Mouse (Mus musculus): ENCODE measurements around the gene Retsat. TPM values are rescaled to one million over a fixed set of nuclear protein-coding genes. Genes with fewer than 3 reads are reported as not detected.
A peak's percentile ranks its signal among the peaks of the same experiment; 100 is the strongest.

Gene Retsat
- 20.0 and 24.3 TPM in 2 replicates for total RNA-seq (2014; fragmentation: Nextera tagmentation)
- 11.2 and 15.6 TPM in 2 replicates for total RNA-seq (2017)

DNA sequence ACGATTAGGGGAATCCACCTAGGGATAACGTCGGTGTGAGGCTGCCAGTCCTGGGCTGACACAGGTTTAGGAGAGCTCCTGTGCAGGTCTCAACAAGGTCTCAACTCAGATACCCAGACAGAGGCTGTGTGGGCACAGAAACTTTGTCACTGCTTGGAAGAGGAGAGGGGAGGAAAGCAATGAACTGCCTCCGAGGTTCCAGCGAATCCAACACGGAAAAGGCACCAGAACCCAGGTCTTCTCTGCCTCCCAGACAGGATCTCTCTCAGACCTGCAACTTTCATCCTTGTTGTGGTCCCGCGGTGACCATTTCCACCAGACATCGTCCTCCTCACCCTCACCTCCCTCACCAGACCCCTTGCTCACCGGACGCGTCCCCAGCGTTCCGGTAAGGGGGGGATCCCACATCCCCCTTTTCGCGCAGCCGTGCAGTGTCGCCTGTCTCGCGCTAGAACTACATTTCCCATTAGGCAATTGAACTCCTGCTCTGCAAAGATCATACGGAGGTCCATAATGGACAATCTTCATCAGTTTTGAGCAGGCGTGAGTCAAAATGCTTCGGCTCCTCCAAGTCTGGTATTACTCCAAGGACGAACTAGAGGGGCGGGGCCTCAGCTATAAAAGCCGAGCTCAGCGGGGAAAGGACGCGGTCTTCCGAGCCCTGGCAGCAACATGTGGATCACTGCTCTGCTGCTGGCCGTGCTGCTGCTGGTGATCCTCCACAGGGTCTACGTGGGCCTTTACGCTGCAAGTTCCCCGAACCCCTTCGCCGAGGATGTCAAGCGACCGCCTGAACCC lies at the start of gene Retsat, which contains the start of gene Elmod3:
Retsat (plus strand) TSS at position 520 of the 798 bp plus-strand sequence.
Elmod3 (minus strand) TSS at position 458 of the 798 bp plus-strand sequence.
- peak; percentile 81 for ATAC-seq (replicated peaks; ENCODE audit: low FRiP score, low TSS enrichment, poor library complexity, severe bottlenecking)

DNA sequence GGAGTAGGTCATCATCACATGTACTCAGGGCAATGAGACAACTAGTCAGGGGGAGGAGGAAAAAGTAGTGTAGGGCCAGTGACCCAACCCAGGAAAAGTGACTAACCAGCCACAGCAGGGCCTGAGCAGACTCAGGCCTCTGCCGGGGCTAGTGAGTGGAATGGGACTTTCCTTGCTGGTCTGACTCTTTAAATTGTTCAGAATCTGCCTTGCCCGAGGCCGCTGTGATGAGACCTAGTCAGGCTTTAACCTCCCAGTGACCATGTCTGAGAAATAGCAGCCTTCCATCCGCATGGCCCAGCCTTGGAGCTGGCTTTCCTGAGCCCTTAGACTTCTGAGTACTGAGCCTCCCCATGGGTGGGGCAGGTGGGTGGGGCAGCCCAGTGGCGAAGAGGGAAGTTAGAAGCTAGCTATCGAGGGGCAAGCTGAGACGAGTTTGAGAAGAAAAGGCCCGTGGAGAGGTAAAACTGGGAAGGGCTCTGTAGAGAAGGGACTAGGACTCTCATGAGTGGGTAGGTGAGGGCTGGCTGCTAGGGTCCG lies 49.2 kb upstream of the Retsat start:
- peak; percentile 43 for ATAC-seq (replicated peaks; ENCODE audit: low FRiP score, low TSS enrichment, poor library complexity, severe bottlenecking)

DNA sequence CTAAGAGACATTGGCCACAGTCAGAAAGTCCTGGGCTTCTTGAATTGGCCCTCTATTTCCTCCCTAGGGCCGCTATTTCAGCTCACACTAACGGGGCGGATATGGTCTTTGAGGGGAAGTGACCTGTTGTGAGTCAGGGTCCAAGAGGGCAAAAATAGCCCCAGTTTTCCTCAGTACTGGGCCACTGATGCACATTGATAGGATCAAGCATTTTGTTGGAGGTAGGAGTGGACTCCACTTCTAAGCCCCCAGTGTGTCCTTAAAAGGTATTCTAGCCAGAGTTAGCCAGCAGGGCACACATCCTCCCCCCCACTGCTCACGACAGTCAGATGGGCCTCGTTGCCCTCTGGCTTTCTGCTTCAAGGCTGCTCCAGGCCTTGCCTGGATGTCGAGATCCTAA lies 48.2 kb upstream of the Retsat start:
- no peak for ATAC-seq (replicated peaks; ENCODE audit: low FRiP score, low TSS enrichment, poor library complexity, severe bottlenecking)

DNA sequence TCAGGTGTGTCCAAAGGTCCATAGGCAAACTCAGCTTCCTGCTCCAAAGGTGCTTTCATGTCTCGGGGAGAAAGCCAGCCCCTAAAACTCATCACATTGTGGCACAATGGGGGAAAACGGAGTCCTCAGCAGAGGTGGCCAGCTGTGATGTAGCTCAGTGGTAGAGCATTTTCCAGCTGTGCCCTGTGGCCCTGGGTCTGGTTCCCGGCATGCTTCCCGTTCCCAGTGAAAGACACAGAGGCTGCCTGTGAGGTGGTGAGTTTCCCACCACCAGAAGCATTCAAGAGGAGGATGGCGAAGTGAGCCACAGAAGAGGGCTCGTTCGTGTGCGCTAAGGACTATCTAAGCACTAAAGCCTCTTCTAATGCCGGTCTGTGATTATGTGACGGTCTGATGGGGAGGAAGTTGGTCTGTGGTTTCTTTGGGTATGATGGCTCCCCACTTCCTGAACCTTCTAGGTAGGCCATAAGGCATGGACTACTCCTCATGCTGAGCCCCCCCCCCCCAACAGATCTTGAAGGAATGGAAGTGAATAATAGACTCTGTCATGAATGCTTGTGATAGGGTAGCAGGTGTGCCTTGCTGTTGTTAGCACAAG lies 47.7 kb upstream of the Retsat start:
- no peak for ATAC-seq (replicated peaks; ENCODE audit: low FRiP score, low TSS enrichment, poor library complexity, severe bottlenecking)

DNA sequence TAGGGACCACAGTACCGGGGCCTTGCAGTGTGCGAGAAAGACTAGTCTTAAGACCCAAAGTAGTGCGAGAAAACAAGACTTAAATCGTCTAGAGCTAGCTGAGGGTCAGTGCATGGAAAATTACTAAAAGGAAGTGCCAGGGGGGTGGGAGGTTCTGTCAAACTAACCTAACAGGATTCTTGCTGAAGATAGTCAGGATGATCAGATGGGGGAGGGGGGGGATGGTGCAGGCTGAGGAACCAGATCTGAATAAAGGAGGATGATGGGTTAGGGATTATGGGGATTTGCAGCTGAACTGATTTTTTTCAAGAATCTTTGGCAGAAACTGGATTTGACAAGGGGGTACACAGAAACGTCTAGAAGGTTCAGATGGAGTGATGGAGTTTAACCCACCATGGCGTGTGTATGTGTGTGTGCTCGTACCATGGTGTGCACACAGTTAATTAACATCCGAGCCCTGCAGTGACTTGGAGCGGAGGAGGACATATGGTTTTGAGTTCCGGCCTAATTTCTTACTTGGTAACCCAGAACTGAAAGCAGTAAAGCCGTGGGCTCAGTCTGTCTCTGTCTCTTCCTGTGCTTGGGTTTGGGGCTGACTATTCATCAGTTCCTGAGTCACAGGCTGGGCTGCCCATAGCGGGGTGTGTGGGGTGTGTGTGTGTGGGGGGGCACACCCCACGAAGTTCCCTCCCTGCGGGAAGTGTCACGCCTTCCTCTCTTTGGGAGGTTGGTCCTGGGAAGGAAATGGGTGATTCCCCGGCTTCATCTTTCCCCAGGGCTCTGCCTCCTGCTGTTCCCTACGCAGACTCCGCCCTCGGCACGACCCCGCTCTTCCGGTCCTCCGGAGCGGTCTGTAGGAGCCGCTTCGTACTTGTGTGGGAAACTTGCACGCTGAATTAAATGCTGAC lies 45.9 kb upstream of the Retsat start:
- ATAC-seq (replicated peaks; ENCODE audit: low FRiP score, low TSS enrichment, poor library complexity, severe bottlenecking) = peak; percentile 76

DNA sequence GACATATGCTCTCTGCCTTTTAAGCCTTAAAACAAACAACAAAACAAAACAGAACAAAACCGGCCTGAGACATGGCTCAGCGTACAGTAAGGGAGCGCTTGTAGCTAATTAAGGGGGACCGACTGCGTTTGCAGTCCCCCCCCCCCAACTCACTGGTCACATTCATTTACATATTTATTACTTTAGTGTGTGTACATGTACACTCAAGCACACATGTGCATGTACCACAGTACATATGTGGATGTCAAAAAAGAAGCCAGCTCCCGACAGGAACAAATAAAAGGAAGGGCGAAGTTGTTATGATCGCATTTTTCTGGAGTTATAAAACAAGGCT lies 45.2 kb upstream of the Retsat start:
- no peak for ATAC-seq (replicated peaks; ENCODE audit: low FRiP score, low TSS enrichment, poor library complexity, severe bottlenecking)

DNA sequence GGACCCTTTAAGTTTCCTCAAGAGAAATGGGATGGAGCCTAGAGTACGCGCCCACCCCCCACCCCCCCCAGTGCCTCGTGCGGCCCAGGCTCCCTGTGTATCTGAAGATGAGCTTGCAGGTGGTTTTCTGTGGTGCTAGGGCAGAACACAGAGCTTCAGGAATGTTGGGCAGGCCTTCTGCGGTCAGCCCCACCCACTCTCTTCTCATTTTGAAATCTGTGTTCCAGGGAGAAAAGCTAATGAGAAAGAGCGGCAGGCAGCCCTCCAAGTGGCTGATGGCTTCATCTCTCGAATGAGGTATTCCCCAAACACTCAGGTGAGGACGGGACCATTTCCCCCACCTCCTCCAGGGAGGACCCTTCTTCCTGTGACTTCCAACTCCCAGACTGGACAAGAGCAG lies 37.5 kb upstream of the Retsat start:
- ATAC-seq (replicated peaks; ENCODE audit: low FRiP score, low TSS enrichment, poor library complexity, severe bottlenecking) = no peak

DNA sequence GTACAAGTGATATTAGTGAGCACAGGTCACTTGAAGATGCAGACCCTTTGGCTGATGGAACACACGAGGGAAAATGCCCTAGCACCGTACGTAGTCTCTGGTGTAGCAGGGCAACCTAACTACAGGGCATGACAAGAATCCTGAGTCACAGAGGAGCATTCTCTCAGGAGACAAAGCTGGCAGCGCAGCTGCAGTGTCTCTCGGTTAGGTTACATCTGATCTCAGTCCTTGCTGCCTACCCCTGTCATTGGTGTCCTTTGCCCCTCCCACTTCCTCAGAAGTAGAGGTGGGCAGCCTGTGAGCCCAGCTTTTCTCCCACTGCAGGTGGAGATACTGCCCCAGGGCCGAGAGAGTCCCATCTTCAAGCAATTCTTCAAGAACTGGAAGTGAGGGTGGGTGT lies 35.8 kb upstream of the Retsat start:
- ATAC-seq (replicated peaks; ENCODE audit: low FRiP score, low TSS enrichment, poor library complexity, severe bottlenecking) = no peak

DNA sequence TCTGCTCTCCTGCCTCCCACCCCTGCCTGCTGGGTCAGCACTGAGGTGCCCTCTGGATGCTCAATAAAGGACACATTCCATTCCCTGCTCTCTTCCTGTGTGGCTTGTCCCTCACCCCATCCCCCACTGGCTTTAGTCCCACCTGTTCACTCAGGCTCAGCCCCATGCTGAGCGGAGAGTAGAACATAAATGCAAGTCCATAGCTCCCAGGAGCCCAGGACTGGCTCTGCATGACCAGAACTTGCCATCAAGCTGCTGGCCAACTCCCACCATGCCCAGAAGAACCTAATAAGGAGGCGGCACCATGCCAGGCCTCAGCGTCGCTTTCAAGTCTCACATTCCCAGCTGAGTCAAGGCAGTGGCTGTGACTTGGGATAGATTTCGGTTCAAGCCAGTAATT lies 35.4 kb upstream of the Retsat start:
- ATAC-seq (replicated peaks; ENCODE audit: low FRiP score, low TSS enrichment, poor library complexity, severe bottlenecking) = no peak

DNA sequence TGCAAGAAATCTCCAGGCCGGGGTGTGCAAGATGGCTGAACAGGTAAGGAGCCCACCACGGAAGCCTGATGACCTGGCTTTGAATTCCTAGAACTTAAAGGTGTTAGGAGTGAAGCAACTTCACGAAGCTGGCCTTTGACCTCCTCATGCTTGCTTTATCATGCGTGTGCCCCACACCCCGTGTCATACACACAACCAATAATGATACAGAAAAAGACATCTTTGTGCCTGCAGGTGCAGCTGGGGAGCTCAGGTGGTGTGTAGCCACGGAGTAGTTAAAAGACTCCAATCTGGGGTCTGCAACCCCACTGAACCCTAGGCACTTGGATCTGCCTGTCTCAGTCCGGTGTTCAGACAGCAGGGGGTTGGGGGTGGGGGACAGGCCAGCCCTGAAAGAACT lies 32.8 kb upstream of the Retsat start:
- no peak for ATAC-seq (replicated peaks; ENCODE audit: low FRiP score, low TSS enrichment, poor library complexity, severe bottlenecking)

DNA sequence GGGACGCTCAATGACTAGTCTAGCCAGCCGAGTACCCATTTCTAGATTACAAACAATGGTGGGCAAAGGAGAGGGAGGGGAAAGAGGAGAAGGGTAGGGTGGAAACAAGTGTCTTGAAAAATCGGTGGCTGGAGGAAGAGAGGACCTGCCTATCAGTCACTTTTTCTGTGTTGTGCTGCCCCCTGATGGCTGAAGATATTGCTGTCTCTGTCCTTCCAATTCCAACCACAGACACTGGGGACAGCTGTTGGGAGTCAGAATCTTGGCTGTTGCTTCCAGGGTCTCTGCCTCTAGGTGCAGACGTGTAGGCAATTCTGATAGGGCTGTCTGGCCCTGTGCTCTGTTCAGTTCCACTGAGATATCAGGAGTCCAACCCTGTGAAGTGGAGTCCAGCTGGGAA lies 32.2 kb upstream of the Retsat start:
- ATAC-seq (replicated peaks; ENCODE audit: low FRiP score, low TSS enrichment, poor library complexity, severe bottlenecking) = peak; percentile 80

DNA sequence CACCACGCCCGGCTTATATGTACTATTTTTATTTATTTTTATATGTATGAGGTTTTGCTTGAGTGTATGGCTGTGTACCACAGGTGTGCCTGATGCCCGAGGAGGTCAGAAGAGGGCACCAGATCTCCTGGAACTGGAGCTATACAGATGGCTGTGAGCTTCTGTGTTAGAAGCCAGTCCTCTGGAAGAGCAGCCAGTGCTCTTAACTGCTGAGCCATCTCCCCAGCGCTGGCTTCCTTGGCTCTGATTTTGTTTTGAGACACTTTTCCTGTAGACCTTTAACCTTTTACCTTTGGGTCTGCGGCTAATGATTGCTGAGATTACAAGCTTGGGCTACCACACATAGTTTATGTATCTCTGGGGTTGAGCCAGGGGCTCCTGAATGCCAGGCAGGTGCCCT lies 30.8 kb upstream of the Retsat start:
- ATAC-seq (replicated peaks; ENCODE audit: low FRiP score, low TSS enrichment, poor library complexity, severe bottlenecking) = no peak

DNA sequence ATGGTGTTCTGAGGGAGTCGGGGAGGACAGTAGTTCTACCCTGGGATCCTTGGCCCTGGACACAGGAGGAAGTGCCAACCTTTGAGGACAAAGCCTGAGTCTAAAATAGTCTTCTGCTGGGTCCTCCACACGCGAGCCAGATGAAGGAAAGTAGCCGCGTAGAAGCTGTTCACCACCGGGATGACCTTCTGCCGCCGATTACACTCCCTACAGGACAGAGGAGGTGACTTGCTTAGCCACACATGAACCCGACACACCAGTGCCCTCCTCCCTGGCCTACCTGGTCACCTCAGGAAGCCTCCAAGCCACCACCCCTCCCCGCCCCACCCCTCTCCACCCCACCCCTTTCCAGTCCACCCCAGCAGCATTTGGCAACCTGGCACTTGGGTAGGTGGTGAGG lies 29.5 kb upstream of the Retsat start:
- ATAC-seq (replicated peaks; ENCODE audit: low FRiP score, low TSS enrichment, poor library complexity, severe bottlenecking) = no peak

DNA sequence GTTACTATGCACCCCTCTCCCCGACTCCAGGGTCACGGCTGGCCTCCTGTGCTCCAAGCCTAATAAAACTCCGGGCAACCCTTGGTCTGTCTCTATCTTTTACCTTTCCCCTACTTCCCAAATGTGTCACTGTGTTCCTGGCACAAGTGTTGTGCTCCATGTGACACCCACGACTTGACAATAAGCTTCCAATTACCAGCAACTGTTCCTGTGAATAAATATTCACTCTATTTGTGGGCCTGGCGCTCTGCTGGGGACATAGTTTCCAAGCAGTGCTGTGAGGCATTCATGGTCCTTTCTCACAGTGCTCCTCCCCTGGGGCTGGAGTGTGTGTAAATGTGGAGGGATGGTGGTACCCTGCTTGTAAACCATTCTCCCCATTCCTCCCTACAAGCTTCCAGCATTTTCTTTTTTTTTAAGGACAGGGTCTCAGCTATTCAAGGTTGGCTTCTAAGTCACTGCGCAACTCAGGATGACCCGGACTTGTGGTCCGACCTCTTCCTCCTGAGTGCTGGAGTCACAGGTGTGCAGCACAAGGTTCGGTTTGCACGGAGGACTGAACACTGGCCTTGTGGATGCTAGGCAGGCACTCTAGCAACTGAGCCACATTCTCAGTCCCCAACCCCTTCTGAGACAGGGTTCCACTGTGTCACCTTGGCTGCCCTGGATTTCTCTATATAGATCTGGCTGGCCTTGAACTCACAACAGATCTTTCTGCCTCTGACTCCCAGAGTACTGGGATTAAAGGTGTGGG lies 27.5 kb upstream of the Retsat start:
- no peak for ATAC-seq (replicated peaks; ENCODE audit: low FRiP score, low TSS enrichment, poor library complexity, severe bottlenecking)

DNA sequence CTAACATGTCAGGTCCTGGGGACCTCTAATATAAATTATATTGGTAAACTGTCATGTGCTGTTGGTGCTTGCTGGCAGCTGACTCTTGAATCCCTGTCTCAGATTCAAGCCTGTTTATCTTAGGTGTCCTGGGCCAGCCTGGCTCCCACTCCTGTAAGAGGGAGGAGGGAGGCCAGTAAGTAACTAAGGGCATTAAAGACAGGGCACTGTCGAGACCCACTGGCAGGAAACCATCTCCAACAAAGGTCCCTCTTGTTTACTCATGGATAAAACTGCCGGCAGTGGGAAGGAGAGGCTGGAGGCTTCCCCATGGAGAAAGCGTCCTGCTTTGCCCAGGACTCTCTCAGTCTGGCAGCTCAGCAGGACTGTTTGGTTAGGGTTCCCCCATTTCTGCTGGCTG lies 26.4 kb upstream of the Retsat start:
- ATAC-seq (replicated peaks; ENCODE audit: low FRiP score, low TSS enrichment, poor library complexity, severe bottlenecking) = no peak

DNA sequence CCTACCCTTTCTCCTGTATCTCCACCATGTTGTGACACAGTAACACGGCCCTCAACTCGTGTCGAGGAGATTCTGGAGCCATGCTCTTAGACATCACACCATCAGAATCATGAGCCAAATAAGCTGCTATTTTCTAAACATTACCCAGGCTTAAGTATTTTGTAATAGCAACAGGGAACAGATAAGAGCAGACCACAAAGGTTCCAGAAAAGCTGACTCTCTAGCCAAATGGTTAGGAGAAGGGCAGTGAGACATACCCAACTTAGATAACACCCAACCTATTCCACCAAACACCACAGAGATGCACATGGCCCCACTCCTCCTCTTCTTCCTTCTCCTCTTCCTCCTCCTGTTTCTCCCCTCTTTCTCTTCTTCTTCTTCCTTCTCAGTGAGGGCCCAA lies 22.2 kb upstream of the Retsat start:
- peak; percentile 38; the same call in 1 of the 2 replicates for ATAC-seq (replicated peaks; ENCODE audit: low FRiP score, low TSS enrichment, poor library complexity, severe bottlenecking)

DNA sequence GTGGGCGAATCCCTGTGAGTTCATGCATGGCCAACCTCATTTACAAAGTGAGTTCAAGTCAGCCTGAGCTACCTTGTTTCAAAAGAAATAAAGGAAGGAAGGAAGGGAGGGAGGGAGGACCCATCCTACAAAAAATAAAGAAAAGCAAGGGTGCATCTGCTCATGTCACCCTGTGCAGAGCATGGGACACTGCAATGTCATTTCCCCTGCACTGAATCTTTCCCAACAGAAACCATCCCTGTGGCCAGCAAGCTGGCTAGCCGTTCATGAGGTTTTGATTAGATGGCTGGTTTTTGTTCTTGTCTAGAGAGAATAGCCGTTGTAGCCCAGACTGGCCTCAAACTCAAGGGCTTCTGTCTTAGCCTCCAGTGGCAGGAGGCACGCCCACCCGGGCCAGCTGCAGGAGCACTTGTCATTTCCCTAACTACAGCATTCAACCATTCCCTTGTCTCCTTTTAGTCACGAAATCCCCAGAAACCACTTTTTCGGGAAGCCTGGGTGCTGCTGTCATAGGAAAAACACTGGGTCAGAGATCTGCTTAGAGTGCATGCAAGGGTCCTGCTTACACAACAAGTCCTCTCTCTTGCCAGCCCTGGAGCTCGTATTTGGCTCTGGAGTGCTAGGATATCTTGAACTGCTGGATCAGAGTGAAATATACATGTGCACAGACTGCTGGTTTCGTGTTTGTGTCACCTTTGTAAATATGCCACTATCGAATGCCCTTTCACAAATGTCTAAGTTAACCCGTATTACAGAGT lies 16.5 kb upstream of the Retsat start:
- no peak for ATAC-seq (replicated peaks; ENCODE audit: low FRiP score, low TSS enrichment, poor library complexity, severe bottlenecking)

DNA sequence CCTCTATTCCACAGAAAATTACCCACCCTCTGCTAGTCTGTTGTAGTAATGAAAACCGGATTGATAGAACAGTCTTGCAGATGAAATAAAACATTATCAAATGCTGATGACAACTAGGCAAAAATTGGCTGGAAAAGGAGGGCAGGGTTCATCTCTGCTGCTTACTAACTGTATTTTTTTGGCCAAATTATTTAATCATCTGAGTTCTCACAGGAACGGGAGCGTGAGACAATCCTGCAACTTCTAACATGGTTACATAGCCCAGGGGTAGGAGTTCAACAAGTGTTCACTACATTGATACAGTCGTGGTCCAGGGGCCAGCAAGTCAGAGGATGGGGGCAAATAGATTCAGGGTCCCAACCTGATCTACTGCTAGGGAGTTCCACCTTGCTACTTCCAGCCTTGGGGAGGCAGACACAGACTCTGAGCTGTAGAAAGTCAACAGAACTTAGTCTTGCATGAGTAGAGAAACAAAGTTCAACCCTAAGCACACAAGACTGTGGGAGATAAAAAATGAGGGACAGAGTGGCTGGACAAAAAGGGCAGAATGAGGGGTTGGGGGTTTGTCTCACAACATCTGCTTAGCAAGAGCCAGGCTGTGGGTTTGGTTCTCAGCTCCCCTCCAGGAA lies 14.9 kb upstream of the Retsat start:
- ATAC-seq (replicated peaks; ENCODE audit: low FRiP score, low TSS enrichment, poor library complexity, severe bottlenecking) = no peak
